In genomic region chr9:120873293-120873692, GRCm38 (mm10) we compare ENCODE assay signal across 13 mouse cellular contexts.
"Had no signal": no experiment of that assay in that cellular context is flagged by ENCODE, and none has a peak within 500 bp of the region (broad histone marks: within the 10 kb centered on the region; RNA-seq: fewer than 3 reads in every experiment).

No protein-coding gene starts in this region.

- H3K27ac ChIP-seq: kidney, postnatal 0 days; limb, embryonic 10.5 days; liver, embryonic 15.5 days; macrophage; midbrain, embryonic 13.5 days; stomach, postnatal 0 days had no signal

- ATAC-seq: midbrain, embryonic 13.5 days had no signal

- H3K4me3 ChIP-seq: limb, embryonic 10.5 days; liver, embryonic 15.5 days; midbrain, embryonic 13.5 days had no signal

- H3K4me1 ChIP-seq: liver, embryonic 15.5 days had no signal

- H3K36me3 ChIP-seq: limb, embryonic 10.5 days; liver, embryonic 15.5 days; midbrain, embryonic 13.5 days had no signal

- H3K9ac ChIP-seq: liver, embryonic 15.5 days; lung, embryonic 14.5 days; midbrain, embryonic 13.5 days had no signal

- H3K9me3 ChIP-seq: limb, embryonic 10.5 days; liver, embryonic 15.5 days; midbrain, embryonic 13.5 days had no signal

- DNase-seq: kidney, adult 9 months; kidney, postnatal 36 days; lung, embryonic 14.5 days; lung, postnatal 10 days; thymus, adult 18-20 months; thymus, postnatal 14 days had no signal

- H3K4me2 ChIP-seq: liver, embryonic 11.5 days; liver, embryonic 15.5 days; lung, embryonic 14.5 days; midbrain, embryonic 13.5 days had no signal

- H3K27me3 ChIP-seq: liver, embryonic 15.5 days; midbrain, embryonic 13.5 days had no signal
